Mouse (Mus musculus): Measurements from ENCODE around the gene Ccdc115. TPM values are rescaled to one million over a fixed set of nuclear protein-coding genes. Genes with fewer than 3 reads are reported as not detected.

Gene Ccdc115
- polyA plus RNA-seq, 1 experiment from 2014 or later, result 21.0 TPM

GRCm38 (mm10) chr1:34480801-34481200, 41.3 kb upstream of the Ccdc115 start:
- Histone ChIP-seq H3K27ac (ENCODE audit: low read depth) (no peak overlapping the region), H3K9ac (replicated peaks) (no peak overlapping the region), H3K36me3 (replicated peaks; ENCODE audit: insufficient read depth, low read length) (no peaks in the 10 kb centered on the region), H3K4me1 (ENCODE audit: insufficient read depth) (peaks cover 31% of the 10 kb centered on the region), H3K4me3 (ENCODE audit: low read depth, low read length) (no peak overlapping the region), H3K27me3 (ENCODE audit: insufficient read depth, low read length) (no peaks in the 10 kb centered on the region), H3K4me2 (ENCODE audit: low read depth, low read length) (peak overlapping the region; percentile 47), H3K9me3 (ENCODE audit: low read length) (no peaks in the 10 kb centered on the region)
- TF ChIP-seq EP300 (IDR thresholded peaks at IDR 0.05; ENCODE audit: low read depth) (no peak), CTCF (IDR thresholded peaks at IDR 0.05; ENCODE audit: low read depth) (no peak)
- ATAC-seq (no peak), DNase-seq (no peak)
- WGBS (ENCODE audit: insufficient replicate concordance), result 34% methylated on average over 5 of the region's 5 CpGs

GRCm38 (mm10) chr1:34478891-34479655, 39.6 kb upstream of the Ccdc115 start:
- peak overlapping the region; percentile 58; the same call in 1 of the 2 replicates for H3K27ac ChIP-seq (ENCODE audit: low read depth)

GRCm38 (mm10) chr1:34472427-34473300, 33.2 kb upstream of the Ccdc115 start:
- ATAC-seq (peak; percentile 78), DNase-seq (peak; percentile 79)
- H3K27me3 ChIP-seq (ENCODE audit: insufficient read depth, low read length), result 0 out of 2 replicates have a peak, but pooled peaks cover 4% of the 10 kb centered on the region
- H3K4me2 ChIP-seq (ENCODE audit: low read depth, low read length), result peak overlapping the region; percentile 88
- H3K4me3 ChIP-seq (ENCODE audit: low read depth, low read length), result peak overlapping the region; percentile 65
- WGBS (ENCODE audit: insufficient replicate concordance), result 1% methylated on average over 42 of the region's 43 CpGs
- H3K9ac ChIP-seq (replicated peaks), result peak overlapping the region; percentile 64
- no peaks in the 10 kb centered on the region for H3K9me3 ChIP-seq (ENCODE audit: low read length)
- no peaks in the 10 kb centered on the region for H3K36me3 ChIP-seq (replicated peaks; ENCODE audit: insufficient read depth, low read length)
- H3K4me1 ChIP-seq (ENCODE audit: insufficient read depth), result peaks cover 18% of the 10 kb centered on the region
- TF ChIP-seq CTCF (IDR thresholded peaks at IDR 0.05; ENCODE audit: low read depth) (peak; percentile 24; the same call in 1 of the 2 replicates), EP300 (IDR thresholded peaks at IDR 0.05; ENCODE audit: low read depth) (no peak)
- peak overlapping the region; percentile 79 for H3K27ac ChIP-seq (ENCODE audit: low read depth)

More at GRCm38 (mm10) chr1:34478891-34479655, 39.6 kb upstream of the Ccdc115 start:
- peak overlapping the region; percentile 4; the same call in 1 of the 2 replicates for H3K4me2 ChIP-seq (ENCODE audit: low read depth, low read length)
- DNase-seq, result no peak
- H3K9ac ChIP-seq (replicated peaks), result no peak overlapping the region
- no peaks in the 10 kb centered on the region for H3K36me3 ChIP-seq (replicated peaks; ENCODE audit: insufficient read depth, low read length)
- no peak for TF ChIP-seq EP300 (IDR thresholded peaks at IDR 0.05; ENCODE audit: low read depth)
- TF ChIP-seq CTCF (IDR thresholded peaks at IDR 0.05; ENCODE audit: low read depth), result no peak
- no peaks in the 10 kb centered on the region for H3K9me3 ChIP-seq (ENCODE audit: low read length)
- WGBS (ENCODE audit: insufficient replicate concordance), result 29% methylated on average over 11 of the region's 11 CpGs
- no peaks in the 10 kb centered on the region for H3K27me3 ChIP-seq (ENCODE audit: insufficient read depth, low read length)
- H3K4me1 ChIP-seq (ENCODE audit: insufficient read depth), result peaks cover 19% of the 10 kb centered on the region
- no peak for ATAC-seq
- no peak overlapping the region for H3K4me3 ChIP-seq (ENCODE audit: low read depth, low read length)

- Histone ChIP-seq H3K9me3 (ENCODE audit: low read length) (no peaks in the 10 kb centered on the region), H3K9ac (replicated peaks) (no peak overlapping the region), H3K4me2 (ENCODE audit: low read depth, low read length) (no peak overlapping the region), H3K4me3 (ENCODE audit: low read depth, low read length) (no peak overlapping the region), H3K27ac (ENCODE audit: low read depth) (no peak overlapping the region), H3K4me1 (ENCODE audit: insufficient read depth) (peaks cover 19% of the 10 kb centered on the region), H3K27me3 (ENCODE audit: insufficient read depth, low read length) (0 out of 2 replicates have a peak, but pooled peaks cover 4% of the 10 kb centered on the region), H3K36me3 (replicated peaks; ENCODE audit: insufficient read depth, low read length) (no peaks in the 10 kb centered on the region)
- 67% methylated on average over 5 of the region's 5 CpGs for WGBS (ENCODE audit: insufficient replicate concordance)
- ATAC-seq, result no peak
- DNase-seq, result no peak
- TF ChIP-seq CTCF (IDR thresholded peaks at IDR 0.05; ENCODE audit: low read depth), result no peak
- no peak for TF ChIP-seq EP300 (IDR thresholded peaks at IDR 0.05; ENCODE audit: low read depth)
Observed at GRCm38 (mm10) chr1:34469801-34470200, 30.3 kb upstream of the Ccdc115 start.

- H3K9me3 ChIP-seq (ENCODE audit: low read length), result no peaks in the 10 kb centered on the region
- ATAC-seq (no peak), DNase-seq (no peak)
- H3K9ac ChIP-seq (replicated peaks), result no peak overlapping the region
- 0 out of 2 replicates have a peak, but pooled peaks cover 4% of the 10 kb centered on the region for H3K27me3 ChIP-seq (ENCODE audit: insufficient read depth, low read length)
- H3K27ac ChIP-seq (ENCODE audit: low read depth), result no peak overlapping the region
- H3K4me1 ChIP-seq (ENCODE audit: insufficient read depth), result peaks cover 19% of the 10 kb centered on the region
- WGBS (ENCODE audit: insufficient replicate concordance), result 61% methylated on average over 4 of the region's 4 CpGs
- H3K36me3 ChIP-seq (replicated peaks; ENCODE audit: insufficient read depth, low read length), result no peaks in the 10 kb centered on the region
- TF ChIP-seq EP300 (IDR thresholded peaks at IDR 0.05; ENCODE audit: low read depth) (no peak), CTCF (IDR thresholded peaks at IDR 0.05; ENCODE audit: low read depth) (no peak)
- no peak overlapping the region for H3K4me3 ChIP-seq (ENCODE audit: low read depth, low read length)
- no peak overlapping the region for H3K4me2 ChIP-seq (ENCODE audit: low read depth, low read length)
Observed at GRCm38 (mm10) chr1:34468500-34468899, 29.0 kb upstream of the Ccdc115 start.

GRCm38 (mm10) chr1:34468051-34468450, 28.6 kb upstream of the Ccdc115 start:
- 29% methylated on average over 3 of the region's 3 CpGs for WGBS (ENCODE audit: insufficient replicate concordance)
- TF ChIP-seq EP300 (IDR thresholded peaks at IDR 0.05; ENCODE audit: low read depth) (no peak), CTCF (IDR thresholded peaks at IDR 0.05; ENCODE audit: low read depth) (no peak)
- ATAC-seq, result no peak

More at GRCm38 (mm10) chr1:34468051-34468450, 28.6 kb upstream of the Ccdc115 start:
- no peak for DNase-seq
- no peak overlapping the region for H3K4me3 ChIP-seq (ENCODE audit: low read depth, low read length)
- no peak overlapping the region for H3K4me2 ChIP-seq (ENCODE audit: low read depth, low read length)
- 0 out of 2 replicates have a peak, but pooled peaks cover 4% of the 10 kb centered on the region for H3K27me3 ChIP-seq (ENCODE audit: insufficient read depth, low read length)
- H3K9me3 ChIP-seq (ENCODE audit: low read length), result no peaks in the 10 kb centered on the region
- H3K9ac ChIP-seq (replicated peaks), result no peak overlapping the region; the same call in 1 of the 2 replicates
- peak overlapping the region; percentile 22; the same call in 1 of the 2 replicates for H3K27ac ChIP-seq (ENCODE audit: low read depth)
- H3K4me1 ChIP-seq (ENCODE audit: insufficient read depth), result peaks cover 18% of the 10 kb centered on the region
- no peaks in the 10 kb centered on the region for H3K36me3 ChIP-seq (replicated peaks; ENCODE audit: insufficient read depth, low read length)
